Mouse (Mus musculus): ENCODE measurements at regions not wholly inside any gene's neighbourhood (a gene's known extent, or its start where the extent isn't known, plus 50 kb on each side); places are given as distances from the start of the nearest gene placed in this dataset.

DNA sequence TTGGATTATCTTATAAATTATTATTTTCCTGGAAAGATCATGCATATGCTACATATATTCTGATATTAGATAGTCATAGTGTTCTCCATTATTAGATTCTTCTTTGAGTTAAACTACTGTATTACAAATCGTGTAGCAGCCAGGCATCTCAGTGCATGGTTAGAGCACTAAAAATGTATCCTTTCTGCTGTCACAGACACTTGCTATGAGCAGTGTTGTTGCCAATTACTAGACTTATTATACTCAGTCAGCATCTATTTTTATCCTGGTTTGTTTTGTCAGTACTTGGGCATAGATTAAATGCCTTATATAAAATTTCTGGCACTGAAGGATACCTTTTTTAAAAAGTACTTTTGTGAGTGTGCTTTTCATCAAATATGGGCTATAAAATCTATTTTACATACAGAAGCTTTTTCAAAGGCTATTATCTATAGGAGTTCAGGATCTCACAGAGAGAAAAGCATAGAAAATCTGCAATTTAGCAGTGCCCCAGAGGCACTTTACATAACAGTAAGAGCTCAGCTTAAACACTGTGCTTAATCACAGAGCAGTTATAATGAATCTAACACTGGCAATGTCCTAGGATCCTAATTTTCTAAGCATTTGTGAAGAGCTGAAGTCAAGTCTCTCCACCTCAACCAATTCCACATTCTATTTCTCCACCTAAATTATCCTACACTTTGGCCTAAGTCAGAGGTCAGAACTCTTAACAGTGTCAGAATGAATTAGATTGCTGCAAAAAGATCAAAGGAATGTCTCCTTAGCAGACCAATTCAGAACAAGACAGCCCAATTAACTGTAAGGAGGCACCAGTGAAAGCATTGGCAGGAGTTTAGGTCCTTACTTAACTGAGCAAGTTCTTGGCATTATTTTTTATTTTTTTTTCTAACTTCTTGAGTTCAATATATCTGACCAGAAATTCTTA, 301.8 kb upstream of the Tpm3-rs7 start:
- peak; percentile 33 for DNase-seq (ENCODE audit: low read depth, low spot score)

DNA sequence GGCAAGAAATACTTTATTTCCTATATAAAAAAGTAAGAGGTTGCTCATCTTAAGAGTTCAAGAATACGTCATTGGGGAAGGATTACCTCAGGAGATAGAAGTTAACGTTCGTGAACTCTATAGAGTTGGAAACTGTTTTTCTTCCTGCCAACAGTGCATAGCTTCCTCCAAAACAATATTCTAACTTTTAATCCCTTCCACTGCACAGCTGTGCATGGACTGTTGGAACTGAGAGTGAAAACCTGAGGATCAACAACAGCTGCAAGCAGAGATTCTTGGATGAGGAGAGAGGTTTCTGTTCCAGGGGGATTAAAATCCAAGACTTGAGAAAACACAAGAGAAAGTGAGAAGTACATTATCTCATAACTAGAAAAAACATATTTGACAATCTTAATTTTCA, 288.2 kb upstream of the Tpm3-rs7 start:
- peak; percentile 33 for DNase-seq (ENCODE audit: low read depth, low spot score)

Data from brain, adult 2 months (tissue).